Mouse (Mus musculus) cerebellum, postnatal 4 days (tissue): ENCODE results near the gene Anks1b.

Source experiments
- DNase-seq, 2 experiments: peaks; one replicate each; pipeline ENCODE4 v3.0.0; 2022; ENCODE audit warnings: low spot score in 2 of 2, mixed read lengths in 1 of 2

The Anks1b gene

DNA sequence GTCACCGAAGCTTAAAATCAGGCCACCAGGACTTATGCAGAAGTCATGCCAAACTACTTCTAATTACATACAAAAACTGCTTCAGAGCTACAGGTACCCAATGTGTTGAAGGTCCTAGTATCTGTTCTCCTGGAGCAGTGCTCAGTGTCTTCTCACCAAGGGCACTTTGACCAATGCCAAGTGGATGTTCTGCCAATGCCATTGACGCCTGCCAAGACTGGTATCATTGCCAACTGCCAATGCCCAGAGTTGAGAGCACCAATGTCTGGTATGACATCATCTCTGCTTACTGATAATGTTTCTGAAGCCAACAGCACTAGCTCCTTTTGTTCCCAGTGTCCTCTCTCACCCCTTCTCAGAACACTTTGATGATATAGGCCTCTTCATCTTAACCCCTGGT, 793.4 kb downstream of the Anks1b start:
- peak in 1 of 2 experiments; percentile 76 for DNase-seq

DNA sequence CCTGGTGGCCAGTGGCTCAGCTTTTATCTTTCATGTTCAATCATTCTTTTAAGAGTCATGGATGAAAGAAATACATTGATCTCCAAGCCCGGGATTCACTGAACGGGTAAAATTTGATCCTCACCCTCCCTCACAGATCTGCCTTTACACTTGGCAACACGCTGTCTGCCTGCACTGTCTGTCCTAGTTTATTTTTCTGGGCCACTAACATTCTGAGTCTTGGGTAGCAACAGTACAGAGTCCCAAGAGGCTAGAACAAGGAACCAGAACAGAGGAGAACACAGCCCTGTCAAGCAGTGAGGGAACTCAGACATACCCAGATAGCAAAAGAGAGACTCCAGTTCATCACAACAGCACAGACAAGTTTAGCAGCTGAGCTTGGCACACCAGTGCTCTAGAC, 797.0 kb downstream of the Anks1b start:
- no peak for DNase-seq

DNA sequence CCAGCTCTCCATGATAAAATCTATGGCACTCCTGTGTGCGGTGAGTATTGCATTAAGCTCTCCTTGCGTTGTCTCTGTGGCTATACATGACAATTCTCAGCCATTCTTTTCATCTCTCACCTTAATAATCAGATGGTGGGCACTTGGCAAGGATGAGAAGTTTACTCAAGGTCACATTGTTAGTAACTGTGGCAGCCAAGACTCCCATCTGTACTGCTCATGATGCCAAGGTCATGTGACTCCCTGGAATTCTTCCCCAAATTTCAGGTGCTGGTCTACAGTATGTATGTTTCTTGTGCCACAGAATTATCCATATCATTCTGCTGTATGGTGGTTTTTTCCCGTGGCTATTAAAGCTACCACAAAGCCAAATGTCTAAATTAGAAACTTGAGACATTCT, 798.8 kb downstream of the Anks1b start:
- peak in 1 of 2 experiments; percentile 17 for DNase-seq

DNA sequence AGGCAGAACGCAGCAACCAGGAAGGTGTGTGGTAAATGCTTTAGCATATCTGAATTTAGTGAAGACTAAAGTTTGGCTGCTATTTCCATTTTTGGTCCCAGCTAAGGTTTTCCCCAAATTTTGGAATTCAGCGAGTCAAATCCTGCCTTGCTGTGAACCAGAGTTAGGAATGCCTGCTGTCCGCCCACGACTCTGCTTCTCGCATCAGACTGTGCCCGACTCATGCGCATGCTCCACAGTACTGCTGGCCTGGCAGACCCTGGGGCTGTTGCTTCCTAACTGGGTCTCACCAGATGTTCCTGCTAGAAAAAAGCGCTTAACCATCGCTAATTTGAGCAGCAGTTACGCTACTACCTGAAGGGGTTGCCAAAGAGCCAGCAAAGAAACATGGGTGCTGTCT, 801.1 kb downstream of the Anks1b start:
- DNase-seq, result no peak

GRCm38 (mm10) chr10:90677421-90677820, 804.1 kb downstream of the Anks1b start:
- DNase-seq, result no peak

- DNase-seq, result no peak
These were observed 806.6 kb downstream of the Anks1b start for GRCm38 (mm10) chr10:90679713-90680470.

GRCm38 (mm10) chr10:90683813-90684212, 810.5 kb downstream of the Anks1b start:
- DNase-seq, result no peak

DNA sequence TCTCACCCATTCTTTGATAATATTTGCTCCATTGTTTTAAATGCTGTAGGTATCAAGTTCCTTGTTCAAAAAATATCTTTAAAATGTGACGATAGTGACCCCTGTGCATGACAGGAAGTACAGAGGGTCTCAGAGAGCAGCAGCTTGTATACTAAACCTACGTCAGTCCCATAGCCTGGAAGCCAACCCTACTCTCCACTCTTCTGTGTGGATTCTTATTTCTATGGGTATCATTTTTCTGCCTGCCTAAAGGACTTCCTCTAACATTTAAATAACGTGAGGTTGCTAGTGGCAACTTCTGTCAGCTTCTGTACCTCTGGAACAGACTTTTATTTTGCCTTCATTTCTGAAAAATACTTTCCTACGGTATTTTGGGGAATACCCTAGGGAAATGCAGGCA, 812.1 kb downstream of the Anks1b start:
- no peak for DNase-seq

DNA sequence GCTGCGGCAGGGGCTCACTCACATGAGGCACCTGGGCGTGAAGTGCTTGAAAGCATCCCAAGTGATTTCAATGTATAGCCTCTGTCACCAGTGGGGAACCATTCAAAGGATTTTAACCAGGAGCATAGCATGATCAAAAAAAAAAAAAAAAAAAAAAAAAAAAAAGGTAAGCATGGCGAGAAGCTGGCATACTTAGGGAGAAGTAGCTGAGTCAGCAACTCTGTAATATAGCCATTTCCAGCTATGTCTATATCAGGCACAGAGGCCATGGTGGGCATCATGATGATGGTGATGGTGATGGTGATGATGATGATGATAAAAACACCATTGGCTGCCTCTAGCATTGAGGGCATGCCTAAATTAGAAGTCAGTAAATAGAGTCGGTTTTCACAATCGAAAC, 814.8 kb downstream of the Anks1b start:
- no peak for DNase-seq

- no peak for DNase-seq
These were observed 815.5 kb downstream of the Anks1b start for GRCm38 (mm10) chr10:90688696-90689252.

DNA sequence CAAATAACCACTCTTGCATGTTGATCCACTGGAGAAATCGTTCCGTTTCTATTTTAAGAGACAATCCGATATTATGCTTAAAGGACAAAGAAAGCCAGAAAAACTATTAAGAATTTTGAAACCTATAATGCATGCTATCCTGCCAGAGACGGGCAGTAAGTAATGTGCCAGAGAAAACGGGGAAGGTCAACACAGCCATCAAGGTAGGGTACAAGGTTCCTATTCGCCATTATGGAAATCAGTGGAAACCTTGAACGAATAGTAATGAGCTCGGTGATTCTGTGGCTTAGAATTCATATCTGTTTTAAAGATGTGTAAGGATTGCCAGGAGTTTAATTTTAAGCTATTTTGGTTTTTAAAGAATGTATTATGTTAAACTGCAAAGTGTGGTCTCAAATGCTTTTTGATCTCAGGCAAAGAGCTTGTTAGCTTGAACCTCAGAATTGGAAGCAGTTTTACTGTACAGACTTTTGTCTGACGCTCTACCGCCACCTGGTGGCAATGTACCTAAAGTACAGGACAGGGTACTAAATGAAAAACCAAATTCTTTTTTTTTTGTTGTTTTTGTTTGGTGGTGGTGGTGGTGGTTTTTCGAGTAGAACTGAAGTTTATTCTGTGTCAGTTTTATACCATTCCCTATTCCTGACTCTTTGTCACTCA, 816.7 kb downstream of the Anks1b start:
- DNase-seq, result peak; percentile 49 to 80

DNA sequence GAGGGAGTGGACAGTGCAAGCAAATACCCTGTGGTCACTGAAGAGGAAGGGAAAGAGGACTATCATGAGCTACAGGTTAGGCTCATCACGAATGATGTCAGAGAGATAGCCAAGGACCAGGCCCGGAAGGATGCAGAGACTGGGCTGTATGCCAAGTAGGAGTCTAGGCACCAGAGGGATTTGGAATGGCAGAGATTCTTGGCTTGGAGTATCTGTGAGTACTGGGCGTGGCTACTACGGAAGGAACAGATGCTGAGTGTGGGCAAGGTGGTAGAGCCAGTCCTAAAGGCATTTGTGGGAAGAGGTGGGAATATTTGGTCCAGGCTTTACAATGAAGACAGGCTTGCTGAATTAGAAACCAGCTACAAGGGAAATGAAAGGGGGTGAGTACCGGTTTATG, 823.4 kb downstream of the Anks1b start:
- peak in 1 of 2 experiments; percentile 15 for DNase-seq

DNA sequence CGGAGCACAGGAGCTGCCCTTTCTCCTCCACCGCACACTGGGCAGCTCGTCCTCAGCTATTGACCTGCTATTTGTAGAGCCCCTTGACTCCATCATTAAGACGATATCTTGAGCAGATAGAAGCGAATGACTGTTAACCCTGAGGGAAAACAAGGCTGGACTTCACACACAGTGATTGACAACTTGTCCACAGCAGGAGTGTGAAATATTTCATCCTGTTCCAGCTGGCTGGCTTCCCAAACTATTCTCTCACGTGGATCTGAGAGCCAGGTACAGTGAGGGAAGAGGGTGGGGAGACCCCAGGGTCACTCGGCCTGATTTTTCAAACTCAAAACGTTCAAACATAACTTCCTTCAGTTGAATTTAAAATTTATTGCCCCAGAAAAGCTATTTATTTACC, 824.1 kb downstream of the Anks1b start:
- peak in 1 of 2 experiments; percentile 19 for DNase-seq

DNA sequence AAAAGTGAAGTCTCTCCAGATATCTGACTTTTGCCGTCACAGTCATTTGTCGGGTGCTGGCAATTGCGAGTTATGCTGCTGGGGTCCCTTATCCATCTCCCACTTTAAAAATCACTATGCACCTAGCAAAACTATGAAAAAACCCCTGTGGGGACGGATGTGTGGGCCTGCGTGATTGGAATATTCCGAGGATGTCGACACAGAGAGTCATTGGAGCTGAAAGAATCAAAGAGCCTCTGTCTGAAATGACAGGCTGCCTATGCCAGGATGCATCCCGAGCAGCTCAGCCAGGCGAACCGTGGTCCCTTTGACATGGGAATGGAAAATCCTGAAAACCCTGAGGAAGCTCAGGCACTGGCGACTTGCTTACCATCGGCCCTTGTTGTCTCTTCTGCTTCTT, 825.9 kb downstream of the Anks1b start:
- peak in 1 of 2 experiments; percentile 26 for DNase-seq

GRCm38 (mm10) chr10:90704602-90705001, 831.3 kb downstream of the Anks1b start:
- DNase-seq, result no peak

DNA sequence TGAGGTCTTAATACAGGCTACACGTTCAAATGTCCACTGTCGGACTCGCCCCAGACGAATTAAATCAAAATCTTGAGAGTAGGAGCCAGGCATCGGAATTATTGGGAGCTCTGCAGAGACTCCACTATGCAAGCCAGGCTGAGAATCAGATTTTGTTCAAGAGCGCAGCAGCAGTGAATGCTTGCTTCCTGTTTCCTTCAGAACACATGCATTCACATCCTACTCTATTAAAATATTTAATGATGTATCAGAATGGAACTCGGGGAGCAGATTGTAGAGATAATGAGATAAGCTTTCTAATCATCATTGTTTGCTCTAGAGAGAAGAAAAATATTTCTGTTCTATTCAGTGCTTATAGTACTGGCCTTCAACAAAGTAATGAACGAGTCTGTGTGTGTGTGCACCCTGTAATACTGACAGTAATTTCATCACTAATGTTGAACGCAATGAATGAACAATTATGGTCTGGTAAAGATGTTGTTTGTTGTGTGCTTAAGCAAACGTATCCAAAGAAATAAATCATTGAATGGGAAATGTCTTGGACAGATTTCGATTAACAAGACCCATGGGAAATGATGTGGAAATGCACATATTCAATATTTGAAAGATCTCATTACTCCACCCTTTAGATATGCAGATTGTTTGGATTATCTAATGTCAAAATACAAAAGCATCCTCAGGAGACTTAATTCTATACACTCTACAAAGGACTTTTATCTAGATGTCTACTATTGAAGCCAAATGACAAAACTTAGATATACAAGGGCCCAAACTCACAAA, 835.7 kb downstream of the Anks1b start:
- no peak for DNase-seq

GRCm38 (mm10) chr10:90709602-90709931, 836.3 kb downstream of the Anks1b start:
- no peak for DNase-seq

- DNase-seq, result no peak
These were observed 844.7 kb downstream of the Anks1b start for GRCm38 (mm10) chr10:90717961-90718360.

- no peak for DNase-seq
These were observed 845.4 kb downstream of the Anks1b start for GRCm38 (mm10) chr10:90718684-90719083.

GRCm38 (mm10) chr10:90719996-90720395, 846.7 kb downstream of the Anks1b start:
- no peak for DNase-seq

- DNase-seq, result no peak
These were observed 849.8 kb downstream of the Anks1b start for GRCm38 (mm10) chr10:90723071-90723494.

- no peak for DNase-seq
These were observed 850.6 kb downstream of the Anks1b start for GRCm38 (mm10) chr10:90723941-90724341.
